Mouse (Mus musculus) brain, embryonic 14.5 days (tissue): Measurements from ENCODE around the gene Disp1. TPM values are rescaled to one million over a fixed set of nuclear protein-coding genes. Genes with fewer than 3 reads are reported as not detected.

Experiments
- DNase-seq: peaks from one replicate; pipeline ENCODE4 v3.0.0-alpha.2; 2011; ENCODE audit warnings: low read depth
- CTCF ChIP-seq: fragments of 200-500 bp; IDR thresholded peaks from 2 replicates; pipeline ENCODE4 v1.5.1; 2012; ENCODE audit warnings: inconsistent platforms, mild to moderate bottlenecking, moderate library complexity, borderline replicate concordance; ENCODE audit not compliant: insufficient read depth, insufficient read length; ENCODE audit errors: extremely low read depth
- POLR2A ChIP-seq: fragments of 200-500 bp; IDR thresholded peaks from 2 replicates; pipeline ENCODE4 v1.6.1; 2012; ENCODE audit warnings: mild to moderate bottlenecking, inconsistent platforms, borderline replicate concordance; ENCODE audit not compliant: poor library complexity, insufficient read depth, insufficient read length, severe bottlenecking; ENCODE audit errors: extremely low read depth
- polyA plus RNA-seq: library from polyadenylated mRNA; depleted of rRNA; stranded (reverse); fragments of >200 nt; gene quantifications from 2 replicates; pipeline ENCODE4 v1.2.3, GENCODE M21; 2012; rRNA removed

Gene Disp1
- polyA plus RNA-seq, 1 experiment, result 15.6 TPM

- TF ChIP-seq CTCF, result no peak
- TF ChIP-seq POLR2A, result no peak
- no peak for DNase-seq
Measured at GRCm38 (mm10) chr1:183039404-183039803, 181.9 kb downstream of the Disp1 start.

Other genes with a start within 250 kb of the Disp1 start
- 80.7 and 82.0 TPM in 2 replicates for gene Aida, start 75.1 kb upstream of the Disp1 start, polyA plus RNA-seq
- gene Brox, start 75.7 kb upstream of the Disp1 start, polyA plus RNA-seq, result 75.5 and 82.1 TPM in 2 replicates
- gene Mia3, start 148.0 kb upstream of the Disp1 start, polyA plus RNA-seq, result 89.1 and 98.2 TPM in 2 replicates
- gene Taf1a, start 167.5 kb upstream of the Disp1 start, polyA plus RNA-seq, result 21.1 and 24.5 TPM in 2 replicates
- gene Hhipl2, start 196.7 kb upstream of the Disp1 start, polyA plus RNA-seq, result 1.1 and 1.7 TPM in 2 replicates